Mouse (Mus musculus): ENCODE measurements around the gene Slc43a3.

DNA sequence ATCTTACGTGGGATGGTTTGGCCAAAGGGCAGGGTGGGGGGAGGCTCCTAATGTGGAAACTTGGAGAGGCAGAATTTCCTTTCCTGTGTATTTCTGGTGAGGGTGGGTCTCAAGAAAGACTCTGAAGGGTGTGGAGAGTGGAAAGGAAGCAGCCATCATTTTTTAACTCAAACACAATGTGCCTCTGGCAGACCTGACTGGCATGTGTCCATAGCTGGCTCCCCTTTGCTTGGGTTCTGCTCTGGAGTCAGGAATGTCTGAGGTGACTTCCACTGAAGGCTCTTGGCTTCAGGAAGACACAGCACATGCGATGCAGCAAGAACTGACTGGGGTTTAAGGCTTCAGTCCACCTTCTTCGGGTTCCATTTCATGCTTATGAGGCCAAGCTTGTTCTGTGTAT lies 21.0 kb upstream of the Slc43a3 start:
- TF ChIP-seq CTCF (IDR thresholded peaks at IDR 0.05 in 2 of 3, conservative IDR thresholded peaks at IDR 0.05 in 1 of 3; ENCODE audit: control insufficient read depth in 1 of 3, insufficient read depth in 1 of 3, low read depth in 2 of 3, low read length in 3 of 3, poor library complexity in 1 of 3, severe bottlenecking in 1 of 3) (no peak), POLR2A (IDR thresholded peaks at IDR 0.05; ENCODE audit: control insufficient read depth in 1 of 2, insufficient read depth in 1 of 2, low read depth in 1 of 2, low read length in 2 of 2, poor library complexity in 1 of 2) (no peak), ZKSCAN1 (IDR thresholded peaks at IDR 0.05; ENCODE audit: low read depth, low read length) (no peak), ETS1 (IDR thresholded peaks at IDR 0.05; ENCODE audit: low read depth, low read length) (no peak), CHD1 (IDR thresholded peaks at IDR 0.05; ENCODE audit: low read depth, low read length) (no peak), TAL1 (IDR thresholded peaks at IDR 0.05; ENCODE audit: low read length) (no peak), HCFC1 (IDR thresholded peaks at IDR 0.05; ENCODE audit: low read depth, low read length) (no peak), SIN3A (IDR thresholded peaks at IDR 0.05; ENCODE audit: low read length) (no peak), USF1 (IDR thresholded peaks at IDR 0.05; ENCODE audit: low read depth, low read length) (no peak), MAZ (IDR thresholded peaks at IDR 0.05; ENCODE audit: low read depth, low read length) (no peak), EP300 (IDR thresholded peaks at IDR 0.05; ENCODE audit: low read depth in 1 of 2, low read length in 2 of 2) (no peak)
